Mouse (Mus musculus): ENCODE results near the gene Gtdc1.
A peak's percentile ranks its signal among the peaks of the same experiment; 100 is the strongest.

Gene Gtdc1

DNA sequence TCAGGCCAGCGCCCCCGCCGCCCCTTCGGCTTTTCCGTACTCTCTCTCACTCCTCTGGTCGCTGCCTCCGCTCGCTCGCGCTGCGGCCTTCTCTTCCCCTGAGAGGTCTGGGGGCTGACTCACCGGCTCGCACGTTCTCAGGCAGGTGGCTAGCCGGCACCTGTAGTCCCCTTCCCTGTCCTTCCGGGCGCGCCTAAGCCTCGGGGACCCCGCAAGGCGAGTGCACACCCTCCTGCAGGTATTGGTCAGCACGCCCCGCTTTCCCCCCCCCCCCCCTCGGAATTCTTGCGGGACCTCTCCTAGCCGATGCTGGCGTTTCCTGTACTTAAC lies at the start of gene Gtdc1:
Gtdc1 (minus strand) TSS at position 176 of the 330 bp plus-strand sequence.
- no peak for DNase-seq (ENCODE audit: low read depth, low spot score)

GRCm38 (mm10) chr2:44977051-44977450 lies 49.6 kb upstream of the Gtdc1 start:
- DNase-seq (ENCODE audit: low read depth, low spot score): no peak

DNA sequence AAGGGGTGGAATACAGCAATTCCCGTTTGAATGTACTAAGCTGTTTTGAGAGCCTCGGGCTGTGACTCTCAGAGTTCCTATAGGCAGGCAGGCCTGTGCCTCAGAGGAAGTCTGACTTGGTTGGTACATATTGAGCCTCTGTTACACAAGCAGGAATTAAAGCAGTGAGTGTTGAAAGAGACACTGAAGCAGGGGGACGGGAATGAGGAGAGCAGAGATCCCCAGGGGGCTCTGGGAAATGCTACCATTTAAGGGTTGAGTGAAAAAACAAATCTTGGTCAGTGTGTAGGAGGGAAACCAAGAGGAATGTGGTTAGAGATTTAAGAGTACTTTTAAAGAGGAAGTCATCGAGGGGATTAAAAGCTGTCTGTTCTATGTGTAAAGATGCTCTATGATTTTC lies 49.0 kb upstream of the Gtdc1 start:
- DNase-seq (ENCODE audit: low read depth, low spot score): no peak

GRCm38 (mm10) chr2:44973828-44974227 lies 46.4 kb upstream of the Gtdc1 start:
- DNase-seq (ENCODE audit: low read depth, low spot score): no peak

- no peak for DNase-seq (ENCODE audit: low read depth, low spot score)
Measured at GRCm38 (mm10) chr2:44970087-44970646, 42.7 kb upstream of the Gtdc1 start.

DNA sequence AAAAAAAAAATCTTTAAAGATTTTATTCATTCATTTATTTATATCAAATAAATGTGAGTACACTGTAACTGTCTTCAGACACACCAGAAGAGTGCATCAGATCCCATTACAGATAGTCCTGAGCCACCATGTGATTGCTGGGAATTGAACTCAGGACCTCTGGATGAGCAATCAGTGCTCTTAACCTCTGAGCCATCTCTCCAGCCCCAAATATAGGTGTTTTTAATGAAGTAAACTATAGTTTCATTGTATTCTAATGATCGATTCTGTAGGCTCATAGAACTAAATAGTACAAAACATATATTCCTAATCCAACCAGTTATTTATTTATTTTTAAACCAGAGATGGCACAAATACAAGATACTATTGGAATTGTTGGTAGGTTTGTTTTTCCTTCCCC lies 42.2 kb upstream of the Gtdc1 start:
- DNase-seq (ENCODE audit: low read depth, low spot score): no peak

DNA sequence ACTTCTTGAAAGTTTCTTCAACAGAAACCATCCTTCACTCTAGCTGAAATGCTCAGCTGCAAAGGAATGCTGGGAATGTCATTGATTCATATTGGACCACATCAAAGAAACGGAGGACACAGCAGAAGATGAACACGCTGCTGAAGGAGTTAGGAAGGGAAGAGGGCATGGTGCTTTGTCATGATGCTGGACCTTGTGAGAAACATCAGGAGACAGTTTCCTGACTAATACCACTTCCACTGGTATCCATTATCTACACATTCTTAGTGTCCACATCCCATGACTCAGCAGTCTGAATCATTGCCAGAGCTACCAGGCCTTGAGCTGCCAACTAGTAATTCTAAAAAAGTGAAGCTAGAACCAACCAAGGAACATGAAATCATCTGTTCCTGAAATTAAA lies 41.8 kb upstream of the Gtdc1 start:
- DNase-seq (ENCODE audit: low read depth, low spot score): no peak

- DNase-seq (ENCODE audit: low read depth, low spot score): no peak
Measured at GRCm38 (mm10) chr2:44965834-44966555, 38.5 kb upstream of the Gtdc1 start.

- DNase-seq (ENCODE audit: low read depth, low spot score): no peak
Measured at GRCm38 (mm10) chr2:44962620-44963019, 35.2 kb upstream of the Gtdc1 start.

- DNase-seq (ENCODE audit: low read depth, low spot score): no peak
Measured at GRCm38 (mm10) chr2:44961192-44961591, 33.7 kb upstream of the Gtdc1 start.

DNA sequence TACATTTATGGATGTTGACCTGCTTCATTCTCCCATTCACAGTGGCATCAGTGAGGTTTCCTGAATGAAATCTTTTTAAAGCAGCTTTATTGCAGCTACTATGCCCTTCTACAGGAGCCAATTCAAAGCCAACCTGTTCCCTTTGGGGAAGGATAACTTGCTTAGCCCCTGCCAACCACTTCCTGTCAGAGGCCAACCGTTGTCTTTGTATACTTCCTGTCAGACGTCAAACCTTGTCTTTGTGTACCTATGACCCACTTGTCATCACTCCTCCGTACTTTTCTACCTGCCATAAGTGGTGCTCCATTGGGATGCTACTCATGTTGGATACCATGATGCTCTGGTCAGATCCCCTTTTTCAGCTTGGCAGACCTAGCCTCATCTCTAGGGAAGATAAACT lies 33.1 kb upstream of the Gtdc1 start:
- peak; percentile 61 for DNase-seq (ENCODE audit: low read depth, low spot score)

- DNase-seq (ENCODE audit: low read depth, low spot score): no peak
Measured at GRCm38 (mm10) chr2:44957329-44957797, 29.9 kb upstream of the Gtdc1 start.

GRCm38 (mm10) chr2:44956232-44956631 lies 28.8 kb upstream of the Gtdc1 start:
- DNase-seq (ENCODE audit: low read depth, low spot score): peak; percentile 32

DNA sequence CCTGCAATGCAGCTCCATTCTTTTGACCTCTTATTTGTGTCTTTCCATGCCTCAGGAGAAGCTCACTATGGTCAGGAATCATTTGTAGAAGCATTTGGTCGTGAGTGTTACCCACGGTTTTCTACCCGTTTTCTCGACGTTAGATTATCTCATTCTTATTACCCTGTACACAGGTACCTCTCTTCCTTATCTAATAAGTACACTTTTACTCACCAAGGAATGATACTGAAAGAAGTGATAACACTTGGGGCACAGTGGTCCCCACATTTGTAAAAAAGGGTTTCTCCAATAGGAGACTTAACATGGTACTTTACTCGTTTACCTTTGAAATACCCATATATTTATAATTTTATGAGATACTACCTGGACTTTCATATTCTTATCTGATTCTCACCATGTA lies 28.0 kb upstream of the Gtdc1 start:
- DNase-seq (ENCODE audit: low read depth, low spot score): no peak

GRCm38 (mm10) chr2:44954180-44954579 lies 26.7 kb upstream of the Gtdc1 start:
- DNase-seq (ENCODE audit: low read depth, low spot score): no peak

- DNase-seq (ENCODE audit: low read depth, low spot score): peak; percentile 38
Measured at GRCm38 (mm10) chr2:44952830-44953422, 25.5 kb upstream of the Gtdc1 start.

DNA sequence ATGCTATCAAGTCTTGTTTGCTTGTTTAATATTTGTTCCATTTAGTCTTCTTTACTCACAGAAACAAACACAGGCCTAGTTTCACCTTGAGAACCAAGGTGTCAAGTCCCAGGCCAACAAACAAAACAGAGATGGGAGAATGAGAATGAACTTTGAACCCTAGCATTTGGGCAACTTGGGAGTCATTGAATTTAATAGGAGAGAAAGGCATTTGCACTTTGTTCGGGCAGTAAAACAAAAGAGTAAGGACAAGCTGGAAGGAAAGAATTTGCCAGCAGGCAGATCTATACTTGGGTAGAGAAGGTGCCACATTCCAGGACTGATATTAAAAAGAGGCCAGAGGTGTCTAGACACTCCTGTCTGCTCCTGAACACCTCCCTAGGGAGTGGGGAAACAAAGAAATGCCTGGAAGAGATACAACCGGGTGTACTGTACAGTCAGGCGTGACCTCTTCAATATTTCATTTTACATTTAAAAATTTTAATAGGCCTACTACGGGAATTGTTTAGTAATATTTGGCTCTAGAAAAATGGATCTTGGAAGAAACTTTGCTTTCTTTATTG lies 24.3 kb upstream of the Gtdc1 start:
- no peak for DNase-seq (ENCODE audit: low read depth, low spot score)

GRCm38 (mm10) chr2:44944689-44945088 lies 17.2 kb upstream of the Gtdc1 start:
- DNase-seq (ENCODE audit: low read depth, low spot score): no peak

DNA sequence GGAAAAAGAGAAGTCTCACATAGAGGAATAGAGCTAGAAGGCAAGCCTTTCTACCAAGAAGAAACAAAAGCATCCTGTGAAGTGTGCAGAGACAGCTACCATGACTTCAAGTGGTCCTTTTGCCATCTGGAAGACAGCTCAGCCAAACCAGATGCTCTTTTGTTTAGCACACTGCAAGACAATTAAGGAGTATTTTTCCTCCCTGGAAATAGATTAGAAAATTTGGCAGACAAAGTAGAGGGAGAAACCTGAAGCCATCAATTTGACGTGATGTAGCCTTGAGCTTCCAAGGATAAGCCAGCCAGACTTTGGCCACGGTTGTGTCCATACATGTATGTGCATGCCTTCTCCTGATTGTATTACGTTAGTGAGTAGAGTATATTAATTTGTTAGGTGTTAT lies 3.5 kb upstream of the Gtdc1 start:
- no peak for DNase-seq (ENCODE audit: low read depth, low spot score)

DNA sequence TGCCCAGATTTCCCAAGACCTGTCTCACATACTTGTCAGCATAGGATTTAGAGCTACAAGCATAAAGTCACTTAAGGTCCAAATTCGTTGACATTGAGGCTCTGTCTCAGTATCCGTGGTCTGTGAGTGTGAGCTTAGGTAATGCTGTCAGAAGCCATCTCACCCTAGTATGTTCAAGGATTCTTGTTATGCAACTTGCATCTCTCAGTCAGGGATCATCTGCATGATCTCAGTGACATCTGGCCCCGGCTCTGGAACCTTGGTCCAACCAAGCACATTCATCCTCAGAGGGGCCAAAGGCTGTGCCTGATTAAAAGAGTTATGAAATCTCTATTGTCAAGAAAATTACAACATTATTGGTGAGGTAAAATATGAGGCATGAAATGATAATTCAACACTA lies 1.2 kb upstream of the Gtdc1 start:
- DNase-seq (ENCODE audit: low read depth, low spot score): no peak

DNA sequence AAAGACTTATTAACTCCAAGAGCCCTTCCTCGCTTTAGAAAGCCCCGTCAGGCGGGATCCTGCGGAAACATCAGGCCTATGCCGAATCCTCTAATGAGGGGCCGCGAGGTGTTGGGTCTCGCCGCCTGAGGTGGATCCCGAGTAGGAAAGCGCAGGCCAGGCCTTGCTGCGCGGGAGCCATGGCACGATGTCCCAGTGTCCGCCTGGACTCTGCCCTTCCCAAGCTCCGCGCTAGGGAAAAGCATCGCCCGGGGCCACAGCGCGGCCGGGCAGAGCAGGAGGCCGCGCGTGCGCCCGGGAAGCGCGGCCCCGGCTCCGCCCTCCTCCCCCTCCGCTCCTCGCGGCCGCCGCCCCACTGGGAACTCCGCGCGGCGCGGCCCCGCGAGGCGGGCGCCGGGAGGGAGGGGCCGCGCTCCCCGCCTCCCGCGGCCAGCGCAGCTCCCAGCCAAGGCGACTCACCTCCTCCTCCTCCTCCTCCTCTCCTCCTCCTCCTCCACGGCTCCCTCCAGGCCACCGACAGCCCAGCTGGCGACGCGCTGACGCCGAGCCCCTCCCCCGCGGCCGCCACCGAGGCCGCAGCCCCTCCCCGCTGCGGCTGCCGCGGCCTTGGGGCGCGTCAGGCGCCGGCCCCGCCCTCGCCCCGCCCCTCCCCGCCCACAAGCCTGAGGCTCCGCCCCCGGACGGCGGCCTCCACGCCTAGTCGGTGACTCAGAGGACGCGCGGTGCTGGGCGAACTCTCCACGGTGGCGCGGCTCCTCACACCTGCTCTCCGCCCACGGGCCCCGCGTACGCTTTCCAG lies 575 bp downstream of the Gtdc1 start:
- DNase-seq (ENCODE audit: low read depth, low spot score): peak; percentile 96

GRCm38 (mm10) chr2:44926167-44926682 lies 1.2 kb downstream of the Gtdc1 start:
- DNase-seq (ENCODE audit: low read depth, low spot score): no peak

All from CD4-positive helper T cell, adult 2 months (primary cell).